Mouse (Mus musculus) heart, adult 2 months (tissue): ENCODE results near the gene Spast. TPM values are rescaled to one million over a fixed set of nuclear protein-coding genes. Genes with fewer than 3 reads are reported as not detected.
A peak's percentile ranks its signal among the peaks of the same experiment; 100 is the strongest.
"Not testable (repeated sequence)": the region's sequence is repeated elsewhere in the genome, so short reads cannot be mapped to it uniquely, and the experiment has no call there.

Experiments used
- DNase-seq, 2 experiments: peaks; one replicate each; pipeline ENCODE4 v3.0.0; 2021
- H3K27ac ChIP-seq: fragments of 200-600 bp; 2 replicates; pipeline ENCODE4 v1.8.1; 2022
- H3K27me3 ChIP-seq: fragments of 200-500 bp; 2 replicates; pipeline ENCODE4 v1.6.1; 2012; ENCODE audit warnings: mild to moderate bottlenecking, low read length, inconsistent platforms, mixed read lengths; ENCODE audit not compliant: control insufficient read depth, insufficient read depth
- H3K36me3 ChIP-seq: fragments of 200-500 bp; 2 replicates; pipeline ENCODE4 v1.6.1; 2012; ENCODE audit warnings: low read length, inconsistent platforms; ENCODE audit not compliant: control insufficient read depth, insufficient read depth
- H3K4me1 ChIP-seq: fragments of 200-500 bp; 2 replicates; pipeline ENCODE4 v1.6.1; 2011; ENCODE audit warnings: low read length; ENCODE audit not compliant: control insufficient read depth, insufficient read depth
- H3K4me3 ChIP-seq: fragments of 200-600 bp; 2 replicates; pipeline ENCODE4 v1.8.1; 2022
- H3K79me2 ChIP-seq: fragments of 200-500 bp; replicated peaks from 2 replicates; pipeline ENCODE4 v1.6.1; 2012; ENCODE audit warnings: mild to moderate bottlenecking, inconsistent platforms, low read length, moderate library complexity, mixed read lengths; ENCODE audit not compliant: control insufficient read depth, insufficient read depth
- H3K9ac ChIP-seq: fragments of 200-500 bp; 2 replicates; pipeline ENCODE4 v1.6.1; 2012; ENCODE audit warnings: low read depth, mild to moderate bottlenecking, control low read depth, inconsistent platforms, low read length, mixed read lengths
- CTCF ChIP-seq: fragments of 200-600 bp; IDR thresholded peaks from 2 replicates; pipeline ENCODE4 v1.8.1; 2022; ENCODE audit warnings: antibody characterized with exemption, mild to moderate bottlenecking, moderate library complexity
- EP300 ChIP-seq: fragments of 200-500 bp; IDR thresholded peaks from 2 replicates; pipeline ENCODE4 v1.6.1; 2011; ENCODE audit warnings: low read depth, low read length, control low read depth; ENCODE audit not compliant: insufficient read depth
- POLR2A ChIP-seq: fragments of 200-500 bp; IDR thresholded peaks from 2 replicates; pipeline ENCODE4 v1.6.1; 2011; ENCODE audit warnings: mild to moderate bottlenecking, low read depth, low read length, control low read depth; ENCODE audit not compliant: insufficient read depth
- whole genome bisulfite sequencing: fragments of 180-500 bp; shearing (Covaris S2); methylation state at CpG from one replicate; pipeline ENCODE4 v1.1.7; 2018; 5-methylcytosine and 5-hydroxymethylcytosine counted together
- intact Hi-C: fragments of 180-260 bp; cut with DNase I; formaldehyde crosslinking; loops from one replicate; pipeline ENCODE4 v1.15.1; 2025
- polyA plus RNA-seq: library from polyadenylated mRNA; depleted of rRNA; stranded (reverse); fragments of >200 nt; gene quantifications from 2 replicates; pipeline ENCODE4 v1.2.3, GENCODE M21; 2012
- total RNA-seq, 2 experiments: library from RNA; stranded (reverse); gene quantifications; 2 replicates each; pipeline ENCODE4 v1.2.3; 2021

The Spast gene
- total and polyA plus RNA-seq, 3 experiments, result 4.2 to 33.5 (median 29.2) TPM

GRCm38 (mm10) chr17:74294426-74295025 is 44.3 kb upstream of the Spast start:
- intact Hi-C loops, result loop anchor here (1.0 to 10.0 kb wide), 6 partner anchors 22 to 360 kb away; partner anchors contain the start of genes Slc30a6 and Spast
- Histone ChIP-seq H3K27me3 (no peaks in the 10 kb centered on the region), H3K79me2 (peaks cover 3% of the 10 kb centered on the region), H3K9ac (peak overlapping the region; percentile 97), H3K27ac (peak overlapping the region; percentile 83), H3K36me3 (peaks cover 5% of the 10 kb centered on the region), H3K4me3 (peak overlapping the region; percentile 91), H3K4me1 (peaks cover 1% of the 10 kb centered on the region)
- WGBS, result under 1% methylated on average over 54 of the region's 80 CpGs
- DNase-seq, result peak; percentile 89 to 93
- TF ChIP-seq EP300, result no peak
- 0 out of 2 replicates have a peak, but pooled peaks have one; percentile 4 for TF ChIP-seq CTCF
- TF ChIP-seq POLR2A, result no peak; the same call in 1 of the 2 replicates

- H3K9ac ChIP-seq, result peak within 1 kb of the TSS; percentile 100
- peaks cover 1% of the 10 kb centered on the region for H3K4me1 ChIP-seq
- 2% methylated on average over 81 of the region's 110 CpGs for WGBS
- H3K4me3 ChIP-seq, result peak within 1 kb of the TSS; percentile 95
- H3K27me3 ChIP-seq, result no peaks in the 10 kb centered on the region
- H3K79me2 ChIP-seq, result peaks cover 2% of the 10 kb centered on the region
- intact Hi-C loops, result loop anchor here (1.0 to 10.0 kb wide), 5 partner anchors 21 to 360 kb away; partner anchors contain the start of genes Slc30a6 and Spast
- DNase-seq, result peak; percentile 88 to 91
- peaks cover 5% of the 10 kb centered on the region for H3K36me3 ChIP-seq
- TF ChIP-seq EP300 (no peak), CTCF (no peak), POLR2A (0 out of 2 replicates have a peak, but pooled peaks have one; percentile 17)
- peak within 1 kb of the TSS; percentile 99 for H3K27ac ChIP-seq
Observed at GRCm38 (mm10) chr17:74295026-74295970, 43.5 kb upstream of the Spast start, which contains the start of gene Memo1. TSS of gene Memo1 (minus strand) at chr17:74295521.

GRCm38 (mm10) chr17:74296076-74296823 is 42.5 kb upstream of the Spast start:
- no peaks in the 10 kb centered on the region for H3K27me3 ChIP-seq
- H3K9ac ChIP-seq, result peak overlapping the region; percentile 100
- H3K4me3 ChIP-seq, result peak overlapping the region; percentile 95
- intact Hi-C loops, result loop anchor here (5.0 to 10.0 kb wide), 3 partner anchors 101 to 361 kb away; partner anchors contain the start of gene Slc30a6
- peak in 1 of 2 experiments; percentile 14 for DNase-seq
- no peaks in the 10 kb centered on the region; the same call in 1 of the 2 replicates for H3K4me1 ChIP-seq
- 41% methylated on average over 11 of the region's 11 CpGs for WGBS
- peaks cover 2% of the 10 kb centered on the region for H3K79me2 ChIP-seq
- peaks cover 5% of the 10 kb centered on the region for H3K36me3 ChIP-seq
- TF ChIP-seq CTCF (peak; percentile 61), EP300 (no peak), POLR2A (no peak)
- H3K27ac ChIP-seq, result peak overlapping the region; percentile 99

- DNase-seq, H3K4me1 ChIP-seq, H3K9ac ChIP-seq, H3K27ac ChIP-seq, H3K27me3 ChIP-seq, H3K4me3 ChIP-seq, H3K36me3 ChIP-seq, H3K79me2 ChIP-seq: not testable (repeated sequence)
- intact Hi-C loops, result loop anchor here (5.0 to 10.0 kb wide), 3 partner anchors 100 to 362 kb away; partner anchors contain the start of gene Slc30a6
- WGBS, result 94% methylated on average over 5 of the region's 5 CpGs
Observed at GRCm38 (mm10) chr17:74296991-74297390, 41.8 kb upstream of the Spast start.

- WGBS, result 90% methylated on average over 5 of the region's 5 CpGs
- TF ChIP-seq POLR2A, result no peak
- TF ChIP-seq EP300, result no peak
- no peak for TF ChIP-seq CTCF
- intact Hi-C loops, result no loop called here
Observed at GRCm38 (mm10) chr17:74300089-74300488, 38.7 kb upstream of the Spast start.

More at GRCm38 (mm10) chr17:74300089-74300488, 38.7 kb upstream of the Spast start:
- Histone ChIP-seq H3K79me2 (no peaks in the 10 kb centered on the region), H3K4me1 (no peaks in the 10 kb centered on the region), H3K9ac (no peak overlapping the region), H3K27me3 (no peaks in the 10 kb centered on the region), H3K27ac (no peak overlapping the region), H3K36me3 (no peaks in the 10 kb centered on the region), H3K4me3 (no peak overlapping the region)
- no peak for DNase-seq
